Mouse (Mus musculus) retina, embryonic 14.5 days (tissue): ENCODE measurements around the gene Scube1.
A peak's percentile ranks its signal among the peaks of the same experiment; 100 is the strongest.

Source experiments
- DNase-seq: peaks from one replicate; pipeline ENCODE4 v3.0.0-alpha.2; 2015; ENCODE audit warnings: low spot score

Scube1 gene

GRCm38 (mm10) chr15:83665993-83666392 lies 58.8 kb downstream of the Scube1 start:
- DNase-seq = no peak

GRCm38 (mm10) chr15:83664722-83665121 lies 60.1 kb downstream of the Scube1 start:
- peak; percentile 73 for DNase-seq

- peak; percentile 13 for DNase-seq
Measured at GRCm38 (mm10) chr15:83663066-83663465, 61.8 kb downstream of the Scube1 start.

- peak; percentile 57 for DNase-seq
Measured at GRCm38 (mm10) chr15:83662106-83662505, 62.7 kb downstream of the Scube1 start.

GRCm38 (mm10) chr15:83642518-83642917 lies 82.3 kb downstream of the Scube1 start:
- no peak for DNase-seq

- no peak for DNase-seq
Measured at GRCm38 (mm10) chr15:83640208-83640607, 84.6 kb downstream of the Scube1 start.

DNA sequence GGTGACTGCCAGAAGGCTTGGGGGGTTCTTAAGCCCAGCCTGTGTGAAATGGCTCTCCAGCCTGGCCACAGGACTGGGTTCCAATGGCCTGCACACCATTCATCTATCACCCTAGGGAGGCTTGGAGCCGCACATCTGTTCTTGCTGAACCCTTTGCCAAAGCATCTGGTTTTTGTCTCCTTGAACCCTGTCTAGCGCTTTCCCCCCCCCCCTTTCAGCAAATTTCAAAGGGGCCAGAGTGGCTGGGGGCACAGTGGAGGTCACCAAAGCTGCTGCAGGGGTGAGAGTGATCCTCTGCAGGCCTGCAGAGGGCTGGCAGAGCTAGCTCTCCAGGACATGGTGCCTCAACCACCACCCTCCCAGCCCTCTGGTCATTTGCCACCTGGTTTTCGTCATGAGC lies 85.7 kb downstream of the Scube1 start:
- no peak for DNase-seq

DNA sequence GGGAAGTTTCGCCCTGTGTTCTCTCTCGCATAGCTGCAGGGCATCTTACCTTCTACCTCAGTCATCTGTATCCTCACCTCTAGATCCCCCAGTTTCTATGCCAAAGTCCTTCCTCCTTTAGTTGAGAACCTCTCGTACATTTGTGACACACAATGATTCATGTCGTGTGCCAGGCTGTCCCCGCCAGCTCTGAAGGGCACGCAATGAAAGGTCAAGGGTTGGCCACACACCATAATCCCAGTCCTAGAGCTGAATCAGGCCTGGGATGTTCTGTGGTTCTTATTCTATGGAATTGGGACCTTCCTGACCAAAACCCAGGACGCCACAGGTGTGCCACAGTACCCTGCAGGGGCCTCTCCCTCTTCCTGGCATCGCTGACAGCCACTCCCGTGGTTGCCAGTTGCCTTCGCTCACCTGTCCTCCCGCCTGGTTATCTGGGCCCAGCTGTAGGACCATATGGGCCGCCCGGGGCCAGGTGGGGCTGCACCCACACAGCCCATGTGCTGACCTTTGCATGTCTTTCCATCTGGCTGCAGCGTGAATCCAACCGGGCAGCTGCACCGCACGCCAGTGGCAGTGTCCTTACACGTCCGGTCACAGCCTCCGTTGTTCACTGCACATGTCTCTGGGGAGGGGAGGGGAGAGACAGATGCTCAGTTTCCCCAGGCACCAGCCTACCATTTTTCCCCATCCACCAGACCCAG lies 86.5 kb downstream of the Scube1 start:
- DNase-seq = no peak

- no peak for DNase-seq
Measured at GRCm38 (mm10) chr15:83636759-83637158, 88.1 kb downstream of the Scube1 start.

DNA sequence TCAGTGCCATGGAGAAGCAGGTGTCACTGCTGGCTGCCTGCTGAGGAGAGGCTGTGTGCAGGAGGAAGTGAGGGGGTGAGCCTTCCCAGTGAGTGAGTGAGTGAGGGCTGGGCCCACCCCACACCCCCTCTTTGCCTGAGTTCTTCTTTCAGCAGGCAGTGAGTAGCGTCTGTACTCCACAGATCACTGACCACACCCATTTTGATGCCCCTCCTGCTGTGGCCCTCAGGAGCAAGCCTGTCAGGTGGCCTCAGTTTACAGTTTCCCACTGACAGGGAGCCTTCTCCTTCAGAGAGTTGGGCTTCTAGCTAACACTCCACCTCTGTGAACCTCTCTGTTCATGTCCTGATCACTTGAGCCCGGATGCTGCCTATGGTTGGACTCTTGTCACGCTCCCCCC lies 89.6 kb downstream of the Scube1 start:
- DNase-seq = no peak

- peak; percentile 45 for DNase-seq
Measured at GRCm38 (mm10) chr15:83634076-83634475, 90.7 kb downstream of the Scube1 start.

- DNase-seq = no peak
Measured at GRCm38 (mm10) chr15:83631071-83631470, 93.8 kb downstream of the Scube1 start.

GRCm38 (mm10) chr15:83629716-83630115 lies 95.1 kb downstream of the Scube1 start:
- no peak for DNase-seq

DNA sequence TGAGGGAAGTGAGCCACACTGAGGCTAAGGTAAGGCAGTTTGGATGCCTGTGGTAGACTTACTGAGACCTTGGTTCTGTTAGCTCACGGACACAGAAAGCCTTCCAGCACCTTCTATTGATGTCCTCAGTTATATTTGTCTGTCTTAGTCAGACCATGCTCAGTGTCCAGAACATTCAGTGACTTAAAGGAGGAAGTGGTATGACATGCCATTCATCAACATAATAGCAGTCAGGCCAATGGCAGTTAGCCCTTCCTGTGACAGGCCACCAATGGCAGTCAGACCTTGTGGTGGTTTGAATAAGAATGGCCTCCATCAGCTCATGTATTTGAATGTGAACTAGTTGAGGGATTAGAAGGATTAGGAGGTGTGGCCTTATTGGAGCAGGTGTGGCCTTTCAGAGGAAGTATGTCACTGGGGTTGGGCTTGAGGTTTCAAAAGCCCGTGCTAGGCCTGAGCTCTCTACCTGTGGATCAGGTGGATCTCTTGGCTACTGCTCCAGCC lies 98.6 kb downstream of the Scube1 start:
- no peak for DNase-seq

DNA sequence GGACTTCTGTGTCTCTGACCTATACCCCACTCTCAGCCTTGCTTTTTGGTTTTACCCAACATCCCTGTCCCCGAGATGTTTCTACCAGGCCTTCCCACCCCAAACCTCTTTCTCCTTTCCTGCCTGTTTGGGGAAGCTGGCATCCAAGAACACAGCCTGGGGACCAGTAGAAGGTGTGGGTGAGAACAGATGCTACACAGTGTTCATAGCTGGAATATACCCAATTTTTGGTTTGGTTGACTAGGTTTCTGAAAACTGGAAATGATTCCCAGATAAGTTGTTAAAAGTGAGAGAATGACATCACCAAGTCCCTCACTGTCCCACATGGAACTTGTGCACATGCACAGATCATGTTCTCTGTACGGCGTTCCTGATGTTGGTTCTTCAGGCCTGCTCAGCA lies 109.6 kb downstream of the Scube1 start:
- DNase-seq = no peak

DNA sequence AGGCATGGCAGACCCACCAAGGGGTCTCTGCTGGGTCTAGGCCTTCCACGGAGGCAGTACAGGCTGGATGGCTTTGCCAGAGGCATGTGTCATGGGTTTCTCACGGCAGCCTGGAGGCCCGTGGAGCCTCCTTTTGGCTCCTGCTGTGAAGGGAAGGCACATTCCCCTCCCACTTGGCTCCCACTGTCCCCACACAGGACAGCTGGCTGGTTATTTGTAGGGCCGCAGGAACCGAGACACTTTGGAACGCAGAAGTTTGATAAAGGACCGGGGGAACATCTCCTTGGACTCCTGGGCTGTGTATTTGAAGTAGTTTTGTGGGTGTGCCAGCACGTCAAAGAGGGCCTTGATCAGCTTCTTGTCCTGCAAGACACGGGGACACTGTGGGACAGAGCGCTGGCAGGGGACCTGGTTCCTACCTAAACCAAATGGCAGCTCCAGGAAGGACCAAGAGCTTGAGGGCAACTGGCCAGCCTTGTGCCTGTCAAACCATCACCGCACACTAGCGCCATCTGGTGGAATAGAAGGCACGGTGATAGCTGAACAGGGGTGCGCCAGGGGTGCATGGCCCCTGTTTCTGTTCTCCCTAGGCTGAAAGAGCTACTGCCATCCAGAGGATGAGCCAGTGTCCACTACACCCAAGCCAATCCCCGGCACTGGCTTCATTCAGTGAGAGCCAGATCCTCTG lies 117.6 kb downstream of the Scube1 start:
- peak; percentile 84 for DNase-seq

DNA sequence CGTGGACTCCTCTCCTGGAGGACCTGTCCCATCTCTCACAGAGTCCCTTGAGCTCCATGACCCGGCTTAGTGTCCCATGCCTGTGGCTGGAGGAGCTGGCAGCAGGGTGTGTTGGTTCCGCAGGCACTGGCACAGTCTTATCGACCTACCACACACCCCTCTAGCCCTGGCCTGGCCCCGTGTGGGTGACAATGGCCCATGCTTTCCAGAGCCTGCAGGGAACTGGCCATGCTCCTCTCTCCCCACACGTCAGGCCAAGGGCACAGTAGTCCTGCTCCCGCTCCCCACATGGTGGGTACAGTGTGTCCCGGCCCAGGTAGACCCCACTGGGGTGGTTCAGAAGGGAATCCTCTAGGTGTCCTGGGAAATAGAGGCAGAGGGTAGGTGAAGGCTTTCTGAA lies 118.1 kb downstream of the Scube1 start:
- DNase-seq = no peak

GRCm38 (mm10) chr15:83606216-83606615 lies 118.6 kb downstream of the Scube1 start:
- DNase-seq = no peak

DNA sequence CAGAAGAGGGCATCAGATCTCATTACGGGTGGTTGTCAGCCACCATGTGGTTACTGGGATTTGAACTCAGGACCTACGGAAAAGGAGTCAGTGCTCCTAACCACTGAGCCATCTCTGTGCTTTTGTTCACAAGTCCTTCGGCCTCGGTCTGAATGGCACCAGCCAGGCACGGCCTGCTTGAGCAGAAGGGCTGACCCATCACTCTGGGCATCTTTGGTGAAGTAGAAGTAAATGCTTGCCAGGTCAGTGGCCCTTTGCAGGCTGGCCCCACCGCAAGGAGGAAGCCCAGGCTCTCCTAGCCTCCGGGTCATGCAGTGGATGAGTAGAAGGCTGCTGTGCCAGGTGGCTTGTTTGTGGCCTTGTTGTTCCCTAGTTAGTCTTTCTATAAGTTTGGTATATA lies 121.4 kb downstream of the Scube1 start:
- no peak for DNase-seq

GRCm38 (mm10) chr15:83603046-83603396 lies 121.8 kb downstream of the Scube1 start:
- no peak for DNase-seq

DNA sequence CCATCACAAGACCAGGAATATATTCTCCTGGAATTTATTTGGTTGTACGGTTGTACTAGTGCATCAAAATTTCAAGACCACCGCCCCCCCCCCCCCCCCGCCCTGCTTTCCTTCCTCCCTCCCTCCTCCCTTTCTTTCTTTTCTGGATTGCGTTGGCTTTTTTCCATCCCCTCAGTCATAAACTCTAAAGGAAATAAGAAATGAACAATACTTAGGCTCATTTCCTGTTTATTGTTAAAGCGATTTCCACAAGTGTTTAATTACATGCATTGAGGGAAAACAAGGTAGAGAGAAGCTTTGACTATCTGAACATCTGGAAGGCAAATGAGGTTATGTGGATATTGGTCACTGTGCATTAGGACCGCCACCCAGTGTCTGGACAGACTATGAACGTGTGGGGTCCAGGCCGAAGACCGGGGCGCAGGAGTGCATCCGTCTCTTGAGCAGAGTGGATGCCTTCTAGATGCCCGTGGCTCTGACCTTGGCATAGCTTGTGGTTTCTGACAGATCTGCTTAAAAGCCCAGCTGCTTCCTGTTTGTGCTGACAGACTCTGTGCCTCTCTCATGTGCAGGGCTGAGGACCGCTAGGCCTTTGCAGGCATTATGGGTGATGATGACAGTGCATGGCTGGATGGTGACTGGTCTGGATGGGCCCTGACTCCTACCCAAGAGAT lies 122.3 kb downstream of the Scube1 start:
- DNase-seq = no peak

DNA sequence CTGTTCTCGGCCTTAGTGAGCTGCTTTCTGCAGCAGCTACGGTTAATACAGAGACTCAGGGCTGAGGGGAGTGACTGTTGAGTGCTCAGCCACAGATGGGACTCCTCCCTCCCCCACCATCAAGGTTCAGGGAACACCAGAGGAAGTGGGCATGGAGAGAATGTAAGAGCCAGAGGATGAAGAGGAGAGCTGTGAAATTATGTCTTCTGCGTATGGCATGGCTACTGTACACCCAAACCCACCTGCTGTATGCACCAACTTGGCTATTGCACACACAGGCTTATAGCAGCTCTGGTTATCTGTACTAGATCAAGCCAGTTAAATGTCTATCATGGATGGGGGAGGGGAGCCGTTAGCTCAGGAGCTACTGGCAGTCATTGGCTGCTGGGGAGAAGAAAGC lies 123.6 kb downstream of the Scube1 start:
- DNase-seq = no peak

DNA sequence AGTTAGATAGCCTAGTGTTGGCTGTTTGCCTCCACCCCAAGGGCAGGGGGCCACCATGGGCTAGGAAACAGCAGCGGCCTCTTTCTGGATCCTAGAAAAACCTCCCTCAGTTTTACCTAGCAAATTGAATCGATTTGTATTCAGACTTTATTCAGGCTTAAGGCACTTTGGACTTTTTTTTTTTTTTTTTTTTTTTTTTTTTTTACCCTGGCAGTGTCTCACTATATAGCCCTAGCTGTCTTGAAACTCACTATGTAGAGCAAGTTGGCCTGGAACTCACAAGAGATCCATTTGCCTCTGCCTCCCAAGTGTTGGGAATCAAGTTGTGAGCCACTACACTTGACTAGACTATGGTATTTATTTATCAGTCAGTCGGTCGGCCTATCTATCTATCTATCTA lies 128.0 kb downstream of the Scube1 start:
- no peak for DNase-seq
